8 mouse cellular contexts compared by ENCODE assay signal in genomic region chr1:39478896-39479200, GRCm38 (mm10). TPM values are rescaled to one million over a fixed set of nuclear protein-coding genes. Genes with fewer than 3 reads are reported as not detected.
A peak's percentile ranks its signal among the peaks of the same experiment; 100 is the strongest.
DNase-seq lines count a peak whose midpoint lies in the region; ATAC-seq and TF ChIP-seq lines count a peak whose summit lies in the region.

No protein-coding gene starts in this region.

- H3K4me3 ChIP-seq in heart, embryonic 15.5 days = peak overlapping the region; percentile 77
- H3K4me3 ChIP-seq in bone marrow, adult 2 months (replicated peaks; ENCODE audit: control insufficient read depth, low read depth, low read length) = peak overlapping the region; percentile 66
- peak overlapping the region; percentile 72 for H3K4me3 ChIP-seq in hindbrain, embryonic 12.5 days

- no peak for TF ChIP-seq POLR2A in bone marrow, adult 2 months (IDR thresholded peaks at IDR 0.05; ENCODE audit: borderline replicate concordance, control insufficient read depth, low read depth, low read length)

- peak overlapping the region; percentile 31; the same call in 1 of the 2 replicates for H3K9ac ChIP-seq in heart, embryonic 15.5 days
- H3K9ac ChIP-seq in hindbrain, embryonic 12.5 days = peak overlapping the region; percentile 19; the same call in 1 of the 2 replicates

- DNase-seq in heart, postnatal 14 days = no peak
- DNase-seq in urinary bladder, adult 2 months (ENCODE audit: low spot score) = no peak
- DNase-seq in spleen, postnatal 4 days (ENCODE audit: low spot score in 2 of 2) = no peak
- DNase-seq in yolk sac, embryonic 10.5 days (ENCODE audit: low spot score) = no peak

- peaks cover 19% of the 10 kb centered on the region for H3K4me1 ChIP-seq in heart, embryonic 15.5 days (replicated peaks)
- peaks cover 5% of the 10 kb centered on the region for H3K4me1 ChIP-seq in bone marrow, adult 2 months (ENCODE audit: control insufficient read depth, insufficient read depth, low read length)
- H3K4me1 ChIP-seq in hindbrain, embryonic 12.5 days = peaks cover 22% of the 10 kb centered on the region

- 5% methylated on average over 10 of the region's 10 CpGs for WGBS in heart, embryonic 15.5 days
- WGBS in bone marrow, adult 2 months = 9% methylated on average over 10 of the region's 10 CpGs
- WGBS in hindbrain, embryonic 12.5 days = 4% methylated on average over 10 of the region's 10 CpGs

- peak overlapping the region; percentile 88 for H3K27ac ChIP-seq in heart, embryonic 15.5 days
- H3K27ac ChIP-seq in bone marrow, adult 2 months (ENCODE audit: control insufficient read depth, insufficient read depth, low read depth, low read length, poor library complexity) = peak overlapping the region; percentile 28; the same call in 1 of the 2 replicates
- peak overlapping the region; percentile 81 for H3K27ac ChIP-seq in hindbrain, embryonic 12.5 days

- no peaks in the 10 kb centered on the region for H3K36me3 ChIP-seq in heart, embryonic 15.5 days
- H3K36me3 ChIP-seq in hindbrain, embryonic 12.5 days = no peaks in the 10 kb centered on the region

- no peak for TF ChIP-seq CTCF in bone marrow, adult 2 months (IDR thresholded peaks at IDR 0.05; ENCODE audit: control insufficient read depth, insufficient read depth, low read length)

- no peaks in the 10 kb centered on the region for H3K9me3 ChIP-seq in heart, embryonic 15.5 days (replicated peaks)
- H3K9me3 ChIP-seq in hindbrain, embryonic 12.5 days (replicated peaks) = no peaks in the 10 kb centered on the region

- intact Hi-C loops in heart, postnatal 14 days (cut with DNase I) = loop anchor here (5.0 kb wide), 2 partner anchors 43 to 87 kb away; no protein-coding TSS in a partner anchor

- H3K27me3 ChIP-seq in heart, embryonic 15.5 days = no peaks in the 10 kb centered on the region
- peaks cover 11% of the 10 kb centered on the region for H3K27me3 ChIP-seq in hindbrain, embryonic 12.5 days

- no peak for ATAC-seq in heart, embryonic 15.5 days (replicated peaks; ENCODE audit: insufficient number of reproducible peaks, insufficient read depth, low FRiP score, low read depth)
- ATAC-seq in hindbrain, embryonic 12.5 days (ENCODE audit: low FRiP score) = no peak
- peak; percentile 36 for ATAC-seq in megakaryocyte-erythroid progenitor cell, adult 5-6 weeks (replicated peaks; ENCODE audit: low FRiP score, low TSS enrichment, poor library complexity, severe bottlenecking)

- peak overlapping the region; percentile 87 for H3K4me2 ChIP-seq in heart, embryonic 15.5 days
- H3K4me2 ChIP-seq in hindbrain, embryonic 12.5 days (replicated peaks) = peak overlapping the region; percentile 88

RNA-seq across cellular contexts. Expression of gene Tbc1d8, which starts 0.3 kb away (rescaled TPM):
- 10.4 and 12.8 TPM in 2 replicates for polyA plus RNA-seq in heart, embryonic 15.5 days (2015; fragmentation: Nextera tagmentation; extraction: Ambion mirVana)
- 1 to 10 TPM; 6.6 to 7.6 TPM for total RNA-seq in heart, postnatal 14 days (2021)
- polyA plus RNA-seq in bone marrow, adult 2 months (2011; ENCODE audit: insufficient read depth, insufficient read length, low replicate concordance, missing spikeins) = 31.6 and 151 TPM in 2 replicates
- polyA plus RNA-seq in hindbrain, embryonic 12.5 days (2016; fragmentation: Nextera tagmentation; extraction: Ambion mirVana) = 8.6 and 10.2 TPM in 2 replicates
- 14.1 and 25.6 TPM in 2 replicates for total RNA-seq in megakaryocyte-erythroid progenitor cell, adult 5-6 weeks (2014; fragmentation: Nextera tagmentation)
- 4.9 and 13.1 TPM in 2 replicates for total RNA-seq in megakaryocyte-erythroid progenitor cell, adult 5-6 weeks (2017)
- polyA plus RNA-seq in urinary bladder, adult 2 months (2012; rRNA removed) = 40.9 and 41.8 TPM in 2 replicates

RNA-seq across cellular contexts. Expression of gene Cnot11, which starts 55.9 kb away (rescaled TPM):
- 13.3 and 15.2 TPM in 2 replicates for polyA plus RNA-seq in heart, embryonic 15.5 days (2015; fragmentation: Nextera tagmentation; extraction: Ambion mirVana)
- total RNA-seq in heart, postnatal 14 days (2021) = 10 to 100 TPM; 14.7 to 15.7 TPM
- 17.5 and 18.8 TPM in 2 replicates for polyA plus RNA-seq in bone marrow, adult 2 months (2011; ENCODE audit: insufficient read depth, insufficient read length, low replicate concordance, missing spikeins)
- 28.7 and 29.1 TPM in 2 replicates for polyA plus RNA-seq in hindbrain, embryonic 12.5 days (2016; fragmentation: Nextera tagmentation; extraction: Ambion mirVana)
- total RNA-seq in megakaryocyte-erythroid progenitor cell, adult 5-6 weeks (2014; fragmentation: Nextera tagmentation) = 25.9 and 27.2 TPM in 2 replicates
- 25.1 and 28.9 TPM in 2 replicates for total RNA-seq in megakaryocyte-erythroid progenitor cell, adult 5-6 weeks (2017)
- polyA plus RNA-seq in urinary bladder, adult 2 months (2012; rRNA removed) = 16.8 and 17.1 TPM in 2 replicates

Comparison
In these comparisons a context has a peak if more than half of its experiments do, and no peak if none do; other contexts are left out.
1. H3K27ac ChIP-seq: peak in every context shown above with its lines; median percentile 88 in heart, embryonic 15.5 days; 81 in hindbrain, embryonic 12.5 days; 28 in bone marrow, adult 2 months.